Mouse (Mus musculus): ENCODE measurements around the gene Fam98c.
"Not testable (repeated sequence)": the region's sequence is repeated elsewhere in the genome, so short reads cannot be mapped to it uniquely, and the experiment has no call there.

Fam98c gene

GRCm38 (mm10) chr7:29155838-29156782, at the start of gene Fam98c:
Gene Fam98c, minus strand, starts transcription at chr7:29156234.
- peak; percentile 90 for DNase-seq

GRCm38 (mm10) chr7:29202577-29202976, 46.5 kb upstream of the Fam98c start:
- DNase-seq: no peak

GRCm38 (mm10) chr7:29194230-29194629, 38.2 kb upstream of the Fam98c start:
- DNase-seq: not testable (repeated sequence)

GRCm38 (mm10) chr7:29181323-29181722, 25.3 kb upstream of the Fam98c start:
- not testable (repeated sequence) for DNase-seq

- no peak for DNase-seq
Measured at GRCm38 (mm10) chr7:29180854-29181236, 24.8 kb upstream of the Fam98c start.

- peak; percentile 98 to 99 for DNase-seq
Measured at GRCm38 (mm10) chr7:29180077-29180853, 24.2 kb upstream of the Fam98c start, which contains the start of gene Psmd8. Gene Psmd8, minus strand, starts transcription at chr7:29180701.

- DNase-seq: peak in 1 of 2 experiments; percentile 13
Measured at GRCm38 (mm10) chr7:29179323-29179722, 23.3 kb upstream of the Fam98c start.

GRCm38 (mm10) chr7:29178106-29178505, 22.1 kb upstream of the Fam98c start:
- DNase-seq: no peak

- DNase-seq: no peak
Measured at GRCm38 (mm10) chr7:29172390-29173016, 16.5 kb upstream of the Fam98c start.

- no peak for DNase-seq
Measured at GRCm38 (mm10) chr7:29171562-29172097, 15.6 kb upstream of the Fam98c start.

GRCm38 (mm10) chr7:29170755-29171561, 14.9 kb upstream of the Fam98c start:
- peak in 1 of 2 experiments; percentile 38 for DNase-seq

- peak; percentile 81 to 88 for DNase-seq
Measured at GRCm38 (mm10) chr7:29170066-29170754, 14.2 kb upstream of the Fam98c start, which contains the start of the genes Ggn and Spred3. Gene Ggn, plus strand, starts transcription at chr7:29170210. Gene Spred3, minus strand, starts transcription at chr7:29170411.

GRCm38 (mm10) chr7:29169231-29170065, 13.4 kb upstream of the Fam98c start:
- peak; percentile 70 to 79 for DNase-seq

GRCm38 (mm10) chr7:29168791-29169230, 12.8 kb upstream of the Fam98c start:
- no peak for DNase-seq

GRCm38 (mm10) chr7:29168121-29168695, 12.2 kb upstream of the Fam98c start:
- no peak for DNase-seq

- DNase-seq: no peak
Measured at GRCm38 (mm10) chr7:29167656-29168055, 11.6 kb upstream of the Fam98c start.

- peak; percentile 77 to 89 for DNase-seq
Measured at GRCm38 (mm10) chr7:29162750-29163525, 6.9 kb upstream of the Fam98c start.

GRCm38 (mm10) chr7:29162294-29162693, 6.3 kb upstream of the Fam98c start:
- no peak for DNase-seq

GRCm38 (mm10) chr7:29158264-29158663, 2.2 kb upstream of the Fam98c start:
- no peak for DNase-seq

Measured in lung, postnatal 4 days (tissue).